Mouse (Mus musculus) cortical plate, adult 2 months (tissue): ENCODE measurements around the gene Nck1.

Experiments used
- CTCF ChIP-seq: fragments of 200-500 bp; IDR thresholded peaks from 2 replicates; pipeline ENCODE4 v1.5.1; 2011; ENCODE audit warnings: mild to moderate bottlenecking, control low read depth, low read length; ENCODE audit not compliant: insufficient read depth; ENCODE audit errors: extremely low read depth
- POLR2A ChIP-seq: fragments of 200-500 bp; IDR thresholded peaks from 2 replicates; pipeline ENCODE4 v1.6.1; 2011; ENCODE audit warnings: mild to moderate bottlenecking, low read length, control low read depth; ENCODE audit not compliant: insufficient read depth; ENCODE audit errors: extremely low read depth

DNA sequence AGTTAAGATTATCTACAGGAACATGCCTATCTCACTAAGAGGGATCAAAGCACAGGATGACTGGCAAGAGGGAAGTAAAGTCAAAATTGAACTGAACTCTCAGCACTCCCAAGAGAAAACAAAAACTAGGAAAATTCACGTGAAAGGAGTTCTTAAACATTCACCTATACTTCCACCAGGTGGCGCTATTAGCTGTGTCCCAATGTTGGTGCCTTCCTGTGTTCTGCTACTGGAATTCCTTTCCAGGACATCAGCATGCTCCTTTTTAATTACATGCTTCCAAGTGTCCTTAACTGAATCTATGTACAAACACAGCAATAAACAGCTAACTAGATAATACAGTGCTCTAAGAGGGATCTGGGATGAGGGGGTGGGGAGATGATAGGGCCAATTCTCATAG, 25.3 kb downstream of the Nck1 start:
- peak; percentile 67 for TF ChIP-seq CTCF
- TF ChIP-seq POLR2A, result no peak
